Mouse (Mus musculus): Measurements from ENCODE around the gene AA986860. TPM values are rescaled to one million over a fixed set of nuclear protein-coding genes. Genes with fewer than 3 reads are reported as not detected.

AA986860 gene
- total and polyA plus RNA-seq, 3 experiments: 0.31 to 0.58 TPM; not detected in 1

DNA sequence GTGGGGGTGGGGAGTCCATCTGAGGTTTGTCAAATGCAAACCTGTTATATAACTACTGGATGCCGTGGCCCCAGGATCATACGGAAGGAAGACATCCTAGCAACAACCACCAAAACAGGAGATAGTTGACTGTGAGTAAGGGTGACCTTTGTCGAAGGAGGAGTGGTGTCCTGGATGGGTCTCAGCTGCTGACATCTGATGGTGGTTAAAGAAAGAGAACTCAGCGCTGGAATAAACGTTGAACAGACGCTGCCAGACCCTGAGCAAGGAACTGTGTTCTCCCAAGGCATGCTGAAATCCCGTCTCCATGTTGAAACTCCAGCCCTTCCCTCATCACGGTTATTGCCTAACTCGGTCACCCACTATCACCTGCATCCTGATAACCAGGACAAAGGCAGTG is 27.9 kb downstream of the AA986860 start:
- Histone ChIP-seq H3K27ac (ENCODE audit: control insufficient read depth, low read depth, low read length) (no peak overlapping the region), H3K4me1 (ENCODE audit: control insufficient read depth in 1 of 2, insufficient read depth in 2 of 2, low read length in 2 of 2) (no peaks in the 10 kb centered on the region), H3K9ac (ENCODE audit: control insufficient read depth, low read depth, low read length, poor library complexity, severe bottlenecking) (no peak overlapping the region), H3K27me3 (ENCODE audit: control insufficient read depth in 1 of 2, insufficient read depth in 2 of 2, low read length in 2 of 2) (no peaks in the 10 kb centered on the region; a peak in 1 of 4 replicates), H3K36me3 (ENCODE audit: control insufficient read depth in 1 of 2, insufficient read depth in 2 of 2, low read length in 2 of 2) (no peaks in the 10 kb centered on the region; a peak in 1 of 4 replicates), H3K4me3 (ENCODE audit: control insufficient read depth in 1 of 2, insufficient read depth in 1 of 2, low read depth in 2 of 2, low read length in 2 of 2) (no peak overlapping the region), H3K9me3 (replicated peaks; ENCODE audit: insufficient read depth, low read length) (no peaks in the 10 kb centered on the region), H3K79me2 (ENCODE audit: control insufficient read depth, insufficient read depth, low read length, poor library complexity) (no peaks in the 10 kb centered on the region)
- DNase-seq (ENCODE audit: low read depth, low spot score): no peak
- TF ChIP-seq JUND (IDR thresholded peaks at IDR 0.05; ENCODE audit: low read depth, low read length) (no peak), ZNF384 (IDR thresholded peaks at IDR 0.05; ENCODE audit: low read depth, low read length) (no peak), NRF1 (IDR thresholded peaks at IDR 0.05; ENCODE audit: insufficient read depth, low read depth, low read length, poor library complexity, severe bottlenecking) (no peak)

DNA sequence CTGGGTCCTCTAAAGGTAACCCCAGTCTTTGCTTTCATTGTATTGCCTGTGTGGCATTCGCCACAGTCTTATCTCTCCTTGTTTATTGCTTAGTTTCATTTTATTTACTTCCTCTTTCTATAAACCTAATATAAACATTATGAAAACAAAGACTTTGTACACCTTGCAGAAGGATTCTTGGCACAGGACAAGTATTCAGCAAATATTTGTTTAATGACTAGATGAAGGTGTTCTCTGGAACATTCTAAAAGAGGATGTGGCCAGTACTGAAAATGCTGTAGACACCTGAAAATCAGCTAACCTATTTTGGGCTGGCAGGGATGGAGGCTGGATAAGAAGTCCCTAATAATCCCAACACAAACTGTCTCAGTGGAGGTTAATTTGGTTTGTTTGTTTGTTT is 29.8 kb downstream of the AA986860 start:
- H3K9me3 ChIP-seq (replicated peaks; ENCODE audit: insufficient read depth, low read length): no peaks in the 10 kb centered on the region
- no peak overlapping the region for H3K27ac ChIP-seq (ENCODE audit: control insufficient read depth, low read depth, low read length)
- H3K27me3 ChIP-seq (ENCODE audit: control insufficient read depth in 1 of 2, insufficient read depth in 2 of 2, low read length in 2 of 2): no peaks in the 10 kb centered on the region; a peak in 2 of 4 replicates

DNA sequence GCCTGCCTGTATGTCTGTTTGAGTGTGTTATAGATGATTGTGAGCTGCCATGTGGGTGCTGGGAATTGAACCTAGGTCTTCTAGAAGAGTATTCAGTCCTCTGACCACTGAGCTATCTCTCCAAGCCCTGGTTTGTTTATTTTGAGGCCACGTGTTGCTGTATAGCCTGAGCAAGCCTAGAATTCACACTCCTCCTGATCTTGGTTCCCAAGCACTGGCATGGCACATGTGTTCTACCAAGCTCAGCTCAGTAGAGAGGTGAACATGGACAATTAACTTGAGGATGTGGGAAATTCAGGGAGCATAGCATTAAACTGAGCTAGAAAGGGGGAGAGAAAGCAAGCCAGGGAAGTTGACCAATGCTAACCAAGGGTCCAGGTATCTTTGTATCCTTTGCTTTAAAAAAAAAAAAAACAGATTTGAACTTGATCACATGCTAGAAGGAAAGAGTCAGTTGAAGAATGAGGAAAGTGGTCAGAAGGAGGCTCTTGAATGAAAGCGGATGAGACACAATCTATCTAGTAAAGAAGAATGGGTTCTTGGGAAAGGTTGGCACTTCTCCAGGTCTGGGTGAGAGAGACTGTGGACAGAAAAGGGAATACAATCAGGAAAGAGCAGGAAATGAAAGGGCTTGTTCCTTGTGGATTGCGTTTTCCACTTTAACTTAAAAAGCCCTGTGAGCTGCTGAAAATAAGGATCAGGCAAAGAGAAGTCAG is 30.4 kb downstream of the AA986860 start:
- TF ChIP-seq MXI1 (IDR thresholded peaks at IDR 0.05; ENCODE audit: low read depth, low read length) (no peak), EP300 (IDR thresholded peaks at IDR 0.05; ENCODE audit: low read depth in 1 of 2, low read length in 2 of 2) (no peak), USF1 (IDR thresholded peaks at IDR 0.05; ENCODE audit: low read depth, low read length) (no peak), TBP (IDR thresholded peaks at IDR 0.05; ENCODE audit: low read depth, low read length) (no peak)
- Histone ChIP-seq H3K4me1 (ENCODE audit: control insufficient read depth in 1 of 2, insufficient read depth in 2 of 2, low read length in 2 of 2) (no peaks in the 10 kb centered on the region), H3K9ac (ENCODE audit: control insufficient read depth, low read depth, low read length, poor library complexity, severe bottlenecking) (no peak overlapping the region), H3K27me3 (ENCODE audit: control insufficient read depth in 1 of 2, insufficient read depth in 2 of 2, low read length in 2 of 2) (peaks cover 0 to 2% of the 10 kb centered on the region in 2 experiments; a peak in 2 of 4 replicates), H3K27ac (ENCODE audit: control insufficient read depth, low read depth, low read length) (no peak overlapping the region), H3K4me3 (ENCODE audit: control insufficient read depth in 1 of 2, insufficient read depth in 1 of 2, low read depth in 2 of 2, low read length in 2 of 2) (no peak overlapping the region), H3K9me3 (replicated peaks; ENCODE audit: insufficient read depth, low read length) (no peaks in the 10 kb centered on the region), H3K36me3 (ENCODE audit: control insufficient read depth in 1 of 2, insufficient read depth in 2 of 2, low read length in 2 of 2) (no peaks in the 10 kb centered on the region; a peak in 1 of 4 replicates), H3K79me2 (ENCODE audit: control insufficient read depth, insufficient read depth, low read length, poor library complexity) (no peaks in the 10 kb centered on the region)
- no peak for DNase-seq (ENCODE audit: low read depth, low spot score)

More for the DNA sequence above, 29.8 kb downstream of the AA986860 start:
- Histone ChIP-seq H3K9ac (ENCODE audit: control insufficient read depth, low read depth, low read length, poor library complexity, severe bottlenecking) (no peak overlapping the region), H3K79me2 (ENCODE audit: control insufficient read depth, insufficient read depth, low read length, poor library complexity) (no peaks in the 10 kb centered on the region), H3K36me3 (ENCODE audit: control insufficient read depth in 1 of 2, insufficient read depth in 2 of 2, low read length in 2 of 2) (no peaks in the 10 kb centered on the region; a peak in 1 of 4 replicates), H3K4me3 (ENCODE audit: control insufficient read depth in 1 of 2, insufficient read depth in 1 of 2, low read depth in 2 of 2, low read length in 2 of 2) (no peak overlapping the region), H3K4me1 (ENCODE audit: control insufficient read depth in 1 of 2, insufficient read depth in 2 of 2, low read length in 2 of 2) (no peaks in the 10 kb centered on the region)
- DNase-seq (ENCODE audit: low read depth, low spot score): no peak
- TF ChIP-seq USF1 (IDR thresholded peaks at IDR 0.05; ENCODE audit: low read depth, low read length): no peak
- TF ChIP-seq GATA1 (IDR thresholded peaks at IDR 0.05; ENCODE audit: low read depth, low read length): no peak
- TF ChIP-seq UBTF (IDR thresholded peaks at IDR 0.05; ENCODE audit: borderline replicate concordance, insufficient read depth, low read depth, low read length): no peak
- no peak for TF ChIP-seq POLR2A (IDR thresholded peaks at IDR 0.05; ENCODE audit: control insufficient read depth in 1 of 2, insufficient read depth in 1 of 2, low read depth in 1 of 2, low read length in 2 of 2, poor library complexity in 1 of 2)
- TF ChIP-seq POLR2AphosphoS5 (IDR thresholded peaks at IDR 0.05; ENCODE audit: borderline replicate concordance, low read depth, low read length): no peak
- no peak for TF ChIP-seq JUND (IDR thresholded peaks at IDR 0.05; ENCODE audit: low read depth, low read length)
- no peak for TF ChIP-seq KAT2A (conservative IDR thresholded peaks at IDR 0.05; ENCODE audit: low read depth, low read length)
- TF ChIP-seq E2F4 (IDR thresholded peaks at IDR 0.05; ENCODE audit: borderline replicate concordance, low read depth, low read length): no peak

Data from MEL (cell line).